Mouse (Mus musculus): ENCODE measurements around the gene Tmem229b.

Tmem229b gene

DNA sequence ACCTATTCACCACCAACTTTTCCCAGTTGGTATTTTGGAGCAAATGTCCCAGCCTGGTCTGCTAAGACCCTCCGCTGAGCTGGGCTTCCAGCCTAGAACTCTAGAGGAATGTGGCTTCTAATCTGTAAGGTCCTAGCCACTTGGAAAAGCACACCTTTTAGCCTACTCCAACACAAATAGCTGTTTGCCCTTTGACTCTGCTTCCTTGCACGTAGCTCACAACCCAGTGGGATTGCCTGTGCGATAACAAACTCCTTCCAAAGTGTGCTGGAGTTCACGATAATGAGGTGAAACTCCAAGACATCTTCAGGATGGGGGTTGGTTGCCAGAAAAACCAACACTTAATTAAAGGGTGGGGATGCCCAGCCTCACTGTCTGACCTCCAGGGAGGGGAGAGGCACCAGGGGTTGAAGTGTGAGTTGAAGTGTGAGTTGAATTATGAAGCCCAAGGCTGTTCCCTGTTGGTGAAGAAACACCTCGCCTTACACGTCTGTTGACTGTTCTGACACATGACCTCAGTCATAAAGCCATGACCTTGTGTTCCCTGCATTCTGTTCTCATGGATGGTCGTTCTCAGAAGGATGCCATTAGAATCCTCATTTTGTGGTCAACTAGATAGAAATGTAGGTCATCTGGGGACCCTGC lies 67.9 kb downstream of the Tmem229b start:
- CTCF ChIA-PET, result interaction anchor here in 1 of 4 experiments (3.0 kb wide), 1 partner anchor 21 kb away, joined by 13 read pairs; no protein-coding TSS in a partner anchor
- POLR2A ChIA-PET, result no interaction called here

GRCm38 (mm10) chr12:78936494-78936893 lies 70.9 kb downstream of the Tmem229b start:
- CTCF ChIA-PET, result interaction anchor here in 1 of 4 experiments (2.3 kb wide), 1 partner anchor 18 kb away, joined by 12 read pairs; no protein-coding TSS in a partner anchor
- POLR2A ChIA-PET, result interaction anchor here in 1 of 4 experiments (0.6 kb wide), 1 partner anchor 358 kb away, joined by 3 read pairs; no protein-coding TSS in a partner anchor

DNA sequence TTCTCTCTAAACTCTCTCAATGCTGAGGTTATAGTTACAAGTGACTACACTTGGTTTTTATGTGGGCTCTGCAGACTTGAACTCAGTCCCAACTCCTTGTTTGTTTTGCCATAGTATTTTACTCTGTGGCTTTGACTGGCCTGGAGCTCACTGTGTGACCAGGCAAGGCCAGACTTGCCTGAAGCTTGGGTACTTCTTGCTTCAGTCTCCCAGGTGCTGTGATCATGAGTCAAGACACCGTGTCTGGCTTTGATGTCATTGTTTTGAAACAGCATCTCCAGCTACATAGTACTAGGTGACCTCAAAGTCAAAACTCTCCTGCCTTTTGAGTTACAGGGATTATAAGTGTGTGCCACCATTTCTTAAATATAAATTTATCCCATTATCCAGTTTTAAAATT lies 77.5 kb downstream of the Tmem229b start:
- ChIA-PET POLR2A (interaction anchor here in 1 of 4 experiments (0.7 to 1.2 kb wide), 3 partner anchors 26 to 125 kb away, joined by 3 to 4 read pairs (median 3); no protein-coding TSS in a partner anchor), CTCF (interaction anchor here in 3 of 4 experiments (0.6 to 2.6 kb wide), 3 partner anchors 11 to 174 kb away, joined by 3 to 14 read pairs (median 11); no protein-coding TSS in a partner anchor)

DNA sequence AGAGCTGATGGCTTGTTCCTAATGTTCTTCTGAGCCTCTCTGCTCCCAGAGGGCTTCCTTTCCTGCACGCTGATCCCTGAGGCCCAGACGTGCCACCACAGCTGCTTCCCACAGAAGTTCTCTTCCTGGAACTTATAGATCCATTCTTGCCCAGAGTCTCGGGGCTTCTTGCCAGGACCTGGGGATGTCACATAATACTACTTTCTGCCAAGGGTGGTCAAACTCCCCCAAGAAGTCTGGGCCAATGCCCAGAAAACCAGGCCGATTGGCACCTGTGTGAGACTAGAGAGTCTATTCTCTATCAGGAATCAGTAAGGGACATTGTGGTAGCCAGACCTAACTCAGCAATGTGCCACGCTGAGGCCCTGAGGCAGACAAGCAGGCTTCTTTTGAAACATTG lies 80.1 kb downstream of the Tmem229b start:
- ChIA-PET POLR2A (no interaction called here), CTCF (interaction anchor here in 1 of 4 experiments (0.5 kb wide), 1 partner anchor 72 kb away, joined by 5 read pairs; no protein-coding TSS in a partner anchor)

GRCm38 (mm10) chr12:78923539-78924189 lies 83.8 kb downstream of the Tmem229b start:
- ChIA-PET CTCF (interaction anchor here in 3 of 4 experiments (0.6 to 2.0 kb wide), 4 partner anchors 174 to 182 kb away, joined by 3 to 16 read pairs (median 8); no protein-coding TSS in a partner anchor), POLR2A (interaction anchor here in 1 of 4 experiments (0.6 to 1.2 kb wide), 3 partner anchors 91 to 423 kb away, joined by 3 read pairs; no protein-coding TSS in a partner anchor)

DNA sequence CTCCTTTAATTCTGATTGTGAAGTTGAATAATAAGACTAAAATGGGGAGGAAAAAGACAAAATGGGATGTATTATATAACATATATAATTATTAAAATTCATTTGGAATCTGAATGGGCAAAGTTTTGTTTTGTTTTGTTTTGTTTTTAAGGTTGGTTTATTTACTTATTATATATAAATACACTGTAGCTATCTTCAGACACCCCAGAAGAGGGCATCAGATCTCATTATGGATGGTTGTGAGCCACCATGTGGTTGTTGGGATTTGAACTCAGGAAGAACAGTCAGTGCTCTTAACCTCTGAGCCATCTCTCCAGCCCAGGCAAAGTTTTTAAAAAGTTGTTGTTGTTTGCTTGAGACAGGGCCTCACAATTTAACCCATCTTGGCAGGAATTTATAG lies 84.5 kb downstream of the Tmem229b start:
- ChIA-PET POLR2A (interaction anchor here in 1 of 4 experiments (0.7 to 1.2 kb wide), 2 partner anchors 92 to 173 kb away, joined by 3 read pairs; no protein-coding TSS in a partner anchor), CTCF (interaction anchor here in 3 of 4 experiments (1.0 to 2.0 kb wide), 6 partner anchors 99 to 176 kb away, joined by 3 to 16 read pairs (median 4); no protein-coding TSS in a partner anchor)

DNA sequence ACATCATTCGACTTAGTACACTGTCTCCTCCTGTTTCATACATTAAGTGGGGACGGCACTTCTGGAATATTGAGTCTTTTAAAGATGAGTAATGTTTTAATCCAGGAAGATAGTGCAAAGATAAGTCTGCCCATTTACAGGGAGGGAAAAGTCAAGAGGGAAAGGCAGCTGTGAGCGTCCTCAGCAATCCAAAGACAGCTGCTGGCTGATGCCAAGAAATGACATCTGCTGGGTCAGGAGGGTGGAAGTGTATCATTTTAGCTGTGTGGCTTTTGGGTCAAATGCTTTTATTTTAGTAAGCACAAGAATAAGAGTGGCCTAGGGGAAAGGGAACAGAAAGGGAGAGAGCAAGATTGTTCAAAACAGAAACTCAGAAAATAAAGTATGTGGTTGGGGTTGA lies 85.4 kb downstream of the Tmem229b start:
- POLR2A ChIA-PET, result no interaction called here
- CTCF ChIA-PET, result interaction anchor here in 1 of 4 experiments (1.7 kb wide), 1 partner anchor 175 kb away, joined by 10 read pairs; no protein-coding TSS in a partner anchor

GRCm38 (mm10) chr12:78921421-78921820 lies 86.0 kb downstream of the Tmem229b start:
- POLR2A ChIA-PET, result interaction anchor here in 1 of 4 experiments (3.6 kb wide), 1 partner anchor 169 kb away, joined by 24 read pairs; the partner anchor contains the start of gene Pigh
- CTCF ChIA-PET, result interaction anchor here in 2 of 4 experiments (0.6 to 4.9 kb wide), 3 partner anchors 10 to 174 kb away, joined by 3 to 245 read pairs (median 214); partner anchors contain the start of gene Pigh (in 2 of the 2)

DNA sequence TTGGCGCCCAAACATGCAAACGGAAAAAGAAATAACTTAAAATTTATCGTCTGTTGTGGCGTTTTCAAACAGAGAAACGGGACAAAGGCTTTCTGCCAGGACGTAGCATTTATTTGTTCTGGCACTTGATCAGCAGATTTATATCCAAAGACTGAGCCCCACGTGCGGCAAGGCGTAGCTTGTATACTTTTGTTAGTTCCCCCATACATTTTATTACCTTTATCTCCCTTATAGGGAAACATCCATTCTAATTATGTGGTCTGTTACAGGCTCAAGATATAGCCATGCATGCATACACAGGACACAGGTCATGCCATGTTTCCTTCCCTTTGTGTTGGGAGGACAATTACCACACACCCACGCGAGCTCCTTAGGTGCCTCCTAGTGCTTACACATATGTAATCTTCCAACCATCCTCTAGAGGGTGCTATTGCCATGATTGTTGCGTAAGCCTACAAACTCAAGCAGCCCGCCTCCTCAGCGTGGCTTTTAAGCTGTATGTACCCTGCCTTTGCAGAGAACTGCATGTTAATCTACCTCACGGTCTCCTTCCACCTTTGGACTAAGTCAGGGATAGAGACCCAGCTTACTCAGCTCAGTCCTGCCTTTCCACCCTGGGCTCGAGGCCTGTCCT lies 88.2 kb downstream of the Tmem229b start:
- POLR2A ChIA-PET, result interaction anchor here (0.6 to 3.6 kb wide), 43 partner anchors 8 to 863 kb away, joined by 3 to 26 read pairs (median 4); partner anchors contain the start of genes Pigh (in 3 of the 4), Plekhh1 (in 2 of the 4), Arg2 (in 1 of the 4) and Atp6v1d (in 1 of the 4)
- CTCF ChIA-PET, result interaction anchor here (0.5 to 4.9 kb wide), 153 partner anchors 9 to 1803 kb away, joined by 3 to 245 read pairs (median 5); partner anchors contain the start of genes Pigh (in 4 of the 4), Plekhh1 (in 3 of the 4), Arg2 (in 2 of the 4) and Tmem229b (in 2 of the 4)

DNA sequence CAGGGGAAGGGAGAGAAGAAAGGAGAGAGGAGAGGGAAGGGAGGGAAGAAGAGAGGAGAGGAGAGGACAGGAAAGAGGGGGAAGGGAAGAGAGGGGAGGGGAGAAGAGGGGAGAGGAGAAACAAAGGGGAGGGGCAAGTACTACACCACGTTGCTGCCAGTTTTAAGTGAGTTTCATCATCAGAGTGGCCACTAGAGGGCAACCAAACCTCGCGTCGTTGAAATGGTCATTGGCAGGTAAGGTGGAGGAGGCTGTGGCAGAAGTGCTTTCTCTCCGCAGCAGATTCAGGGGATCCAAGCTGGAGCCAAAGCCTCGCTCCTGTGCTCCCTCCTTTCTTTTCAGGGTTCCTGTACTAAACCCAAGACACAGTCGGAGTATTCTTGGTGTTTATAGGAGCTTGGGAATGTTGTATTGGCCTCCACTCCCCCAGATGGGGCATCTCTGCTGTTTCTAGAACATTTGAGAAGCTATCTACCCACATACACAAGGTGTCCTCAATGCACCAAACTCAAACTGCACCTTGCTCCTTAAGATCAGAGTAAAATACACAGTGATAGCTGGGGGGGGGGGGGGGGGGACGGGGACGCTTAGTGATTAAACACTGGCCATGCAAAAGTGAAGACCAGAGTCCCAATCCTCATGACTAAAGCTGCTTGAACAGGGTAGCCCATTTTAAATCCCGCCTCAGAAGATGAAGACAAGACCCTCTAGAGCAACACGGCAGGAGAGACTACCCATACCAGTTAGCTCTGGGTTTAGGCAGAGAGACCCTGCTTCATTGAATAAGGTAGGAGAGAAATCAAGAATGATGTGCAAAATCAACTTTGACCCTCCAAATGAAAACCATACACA lies 89.0 kb downstream of the Tmem229b start:
- ChIA-PET CTCF (interaction anchor here (0.5 to 4.9 kb wide), 150 partner anchors 8 to 1802 kb away, joined by 3 to 245 read pairs (median 5); partner anchors contain the start of genes Pigh (in 4 of the 4), Plekhh1 (in 3 of the 4), Arg2 (in 2 of the 4) and Tmem229b (in 2 of the 4)), POLR2A (interaction anchor here (0.6 to 3.6 kb wide), 43 partner anchors 7 to 862 kb away, joined by 3 to 26 read pairs (median 5); partner anchors contain the start of genes Pigh (in 3 of the 4), Plekhh1 (in 2 of the 4), Arg2 (in 1 of the 4) and Atp6v1d (in 1 of the 4))

DNA sequence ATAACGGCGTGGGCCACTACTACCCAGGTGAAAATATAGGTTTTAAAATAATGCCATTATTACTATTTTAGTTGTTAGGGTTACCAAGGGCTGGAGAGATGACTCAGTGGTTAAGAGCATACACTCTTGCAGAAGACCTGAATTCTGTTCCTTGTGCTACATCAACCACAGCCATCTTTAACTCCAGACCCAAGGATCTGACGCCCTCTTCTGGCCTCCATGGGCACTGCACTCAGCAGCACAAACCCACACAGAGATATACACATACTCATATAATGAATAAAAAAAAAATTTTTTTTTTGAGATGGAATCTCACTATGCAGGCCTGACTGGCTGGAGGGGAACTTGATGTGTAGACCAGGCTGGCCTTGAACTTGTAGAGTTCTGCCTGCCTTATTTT lies 91.1 kb downstream of the Tmem229b start:
- ChIA-PET CTCF (interaction anchor here in 1 of 4 experiments (1.1 kb wide), 1 partner anchor 181 kb away, joined by 4 read pairs; no protein-coding TSS in a partner anchor), POLR2A (no interaction called here)

DNA sequence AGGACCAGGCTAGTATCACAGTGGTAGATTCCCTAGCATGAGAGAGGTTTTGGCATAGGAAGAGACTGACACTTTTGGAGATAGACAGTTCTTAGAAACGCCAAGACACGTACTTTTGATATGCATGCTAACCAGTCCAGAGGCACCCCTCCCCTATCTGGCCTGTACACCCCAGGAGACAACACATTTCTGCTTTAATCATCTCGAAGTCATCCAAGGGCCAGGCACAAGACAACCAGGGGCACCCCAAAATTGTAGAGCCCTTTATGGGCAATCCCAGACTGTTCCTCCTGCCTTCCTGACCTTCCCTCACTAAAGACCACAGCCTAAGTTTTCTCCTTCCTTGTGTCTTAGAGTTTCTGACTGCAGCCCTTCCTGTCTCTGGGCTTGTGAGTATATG lies 91.9 kb downstream of the Tmem229b start:
- CTCF ChIA-PET, result no interaction called here
- POLR2A ChIA-PET, result no interaction called here

DNA sequence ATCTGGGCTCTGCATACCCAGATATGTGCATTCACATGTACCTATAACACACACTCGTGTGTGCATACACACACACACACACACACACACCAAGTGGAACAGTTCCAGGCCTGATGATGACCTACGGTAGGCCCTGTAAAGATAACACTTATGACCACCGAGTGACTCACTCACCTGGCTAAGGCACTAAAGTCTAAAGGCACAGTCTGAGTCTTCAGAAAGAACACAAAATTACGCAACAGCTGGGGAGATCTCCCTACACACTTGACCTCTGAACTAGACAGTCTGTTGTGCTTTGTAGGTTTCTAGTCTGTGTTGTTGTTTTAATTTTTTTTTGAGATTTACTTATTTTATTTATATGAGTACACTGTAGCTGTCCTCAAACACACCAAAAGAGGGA lies 93.0 kb downstream of the Tmem229b start:
- POLR2A ChIA-PET, result interaction anchor here in 2 of 4 experiments (1.2 to 1.4 kb wide), 2 partner anchors 10 to 13 kb away, joined by 3 to 4 read pairs; no protein-coding TSS in a partner anchor
- CTCF ChIA-PET, result interaction anchor here in 1 of 4 experiments (0.6 kb wide), 1 partner anchor 175 kb away, joined by 3 read pairs; the partner anchor contains the start of gene Pigh

All from embryonic stem cell, embryonic (primary cell).